Mouse (Mus musculus): ENCODE results near the gene Lmod2. TPM values are rescaled to one million over a fixed set of nuclear protein-coding genes. Genes with fewer than 3 reads are reported as not detected.
A peak's percentile ranks its signal among the peaks of the same experiment; 100 is the strongest.

Lmod2 gene
- polyA plus RNA-seq, 1 experiment = 6.4 TPM

DNA sequence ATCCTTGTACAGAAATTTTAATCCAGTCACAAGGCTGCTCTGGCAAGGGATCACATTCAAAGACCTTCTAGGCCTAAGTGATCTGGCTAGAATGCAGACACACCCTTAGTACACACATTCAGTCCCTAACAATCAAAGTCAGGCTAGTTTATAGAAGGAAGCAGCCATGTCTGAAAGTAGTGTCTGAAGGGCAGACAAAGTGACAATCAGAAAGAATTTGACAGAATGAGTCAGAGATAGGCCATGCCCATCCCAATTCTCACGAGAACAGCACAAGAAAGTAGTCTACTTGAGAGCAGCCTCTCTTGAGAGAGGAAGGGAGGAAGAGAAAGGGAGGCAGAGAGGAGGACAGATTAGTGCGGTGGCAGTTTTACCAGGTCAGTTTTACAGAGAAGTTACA, 24.5 kb downstream of the Lmod2 start:
- no peak for TF ChIP-seq POLR2A (IDR thresholded peaks at IDR 0.05; ENCODE audit: control insufficient read depth, extremely low read depth, insufficient read depth, low read length, poor library complexity)
- WGBS = 93% methylated on average over 2 of the region's 2 CpGs
- Histone ChIP-seq H3K36me3 (ENCODE audit: control insufficient read depth, insufficient read depth, low read length) (peaks cover 39% of the 10 kb centered on the region), H3K4me3 (ENCODE audit: control insufficient read depth, insufficient read depth, low read length) (no peak overlapping the region), H3K27me3 (ENCODE audit: control insufficient read depth, insufficient read depth, low read length) (no peaks in the 10 kb centered on the region), H3K4me1 (replicated peaks; ENCODE audit: control insufficient read depth, insufficient read depth, low read length) (no peaks in the 10 kb centered on the region), H3K27ac (ENCODE audit: control insufficient read depth, insufficient read depth, low read length) (no peak overlapping the region)
- no peak for DNase-seq

GRCm38 (mm10) chr6:24627586-24628030, 30.0 kb downstream of the Lmod2 start:
- TF ChIP-seq CTCF (IDR thresholded peaks at IDR 0.05; ENCODE audit: borderline replicate concordance, control insufficient read depth, extremely low read depth, insufficient read depth, low read length, poor library complexity) = no peak
- no peak for TF ChIP-seq POLR2A (IDR thresholded peaks at IDR 0.05; ENCODE audit: control insufficient read depth, extremely low read depth, insufficient read depth, low read length, poor library complexity)
- no peak overlapping the region for H3K4me3 ChIP-seq (ENCODE audit: control insufficient read depth, insufficient read depth, low read length)
- peaks cover 19% of the 10 kb centered on the region for H3K36me3 ChIP-seq (ENCODE audit: control insufficient read depth, insufficient read depth, low read length)

GRCm38 (mm10) chr6:24628499-24628898, 30.9 kb downstream of the Lmod2 start:
- 85% methylated on average over 1 of the region's 1 CpGs for WGBS
- H3K27me3 ChIP-seq (ENCODE audit: control insufficient read depth, insufficient read depth, low read length) = no peaks in the 10 kb centered on the region
- DNase-seq = no peak

More at GRCm38 (mm10) chr6:24627586-24628030, 30.0 kb downstream of the Lmod2 start:
- Histone ChIP-seq H3K27me3 (ENCODE audit: control insufficient read depth, insufficient read depth, low read length) (no peaks in the 10 kb centered on the region), H3K4me1 (replicated peaks; ENCODE audit: control insufficient read depth, insufficient read depth, low read length) (no peaks in the 10 kb centered on the region), H3K27ac (ENCODE audit: control insufficient read depth, insufficient read depth, low read length) (no peak overlapping the region)
- DNase-seq = peak; percentile 47
- WGBS = 70% methylated on average over 5 of the region's 5 CpGs

DNA sequence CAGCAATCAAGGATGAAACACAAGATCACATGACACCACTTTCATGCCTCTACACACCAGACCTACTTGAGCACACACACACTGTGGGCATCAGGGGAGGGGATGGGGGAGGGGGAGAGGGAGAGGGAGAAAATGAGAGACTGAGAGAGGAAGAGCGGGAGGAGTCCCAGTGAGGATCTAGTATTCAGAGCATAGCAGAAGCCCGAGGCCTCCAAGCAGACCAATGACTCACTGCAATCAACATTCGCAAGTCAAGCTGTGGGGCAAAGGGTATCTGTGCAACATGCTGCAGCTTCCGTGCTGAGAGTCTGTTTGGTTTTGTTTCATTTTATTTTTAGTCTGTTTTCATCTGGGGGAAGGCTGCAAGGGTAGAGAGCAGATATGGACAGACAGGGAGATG, 34.5 kb downstream of the Lmod2 start:
- Histone ChIP-seq H3K4me1 (replicated peaks; ENCODE audit: control insufficient read depth, insufficient read depth, low read length) (no peaks in the 10 kb centered on the region), H3K27ac (ENCODE audit: control insufficient read depth, insufficient read depth, low read length) (no peak overlapping the region), H3K4me3 (ENCODE audit: control insufficient read depth, insufficient read depth, low read length) (no peak overlapping the region), H3K27me3 (ENCODE audit: control insufficient read depth, insufficient read depth, low read length) (no peaks in the 10 kb centered on the region), H3K36me3 (ENCODE audit: control insufficient read depth, insufficient read depth, low read length) (peaks cover 13% of the 10 kb centered on the region)
- DNase-seq = no peak
- WGBS = 94% methylated on average over 4 of the region's 4 CpGs
- TF ChIP-seq CTCF (IDR thresholded peaks at IDR 0.05; ENCODE audit: borderline replicate concordance, control insufficient read depth, extremely low read depth, insufficient read depth, low read length, poor library complexity) (no peak), POLR2A (IDR thresholded peaks at IDR 0.05; ENCODE audit: control insufficient read depth, extremely low read depth, insufficient read depth, low read length, poor library complexity) (no peak)

More at GRCm38 (mm10) chr6:24628499-24628898, 30.9 kb downstream of the Lmod2 start:
- H3K4me1 ChIP-seq (replicated peaks; ENCODE audit: control insufficient read depth, insufficient read depth, low read length) = no peaks in the 10 kb centered on the region
- no peak overlapping the region for H3K27ac ChIP-seq (ENCODE audit: control insufficient read depth, insufficient read depth, low read length)
- TF ChIP-seq POLR2A (IDR thresholded peaks at IDR 0.05; ENCODE audit: control insufficient read depth, extremely low read depth, insufficient read depth, low read length, poor library complexity) = no peak
- no peak overlapping the region for H3K4me3 ChIP-seq (ENCODE audit: control insufficient read depth, insufficient read depth, low read length)
- H3K36me3 ChIP-seq (ENCODE audit: control insufficient read depth, insufficient read depth, low read length) = peaks cover 21% of the 10 kb centered on the region

GRCm38 (mm10) chr6:24634065-24634464, 36.5 kb downstream of the Lmod2 start:
- H3K36me3 ChIP-seq (ENCODE audit: control insufficient read depth, insufficient read depth, low read length) = peaks cover 16% of the 10 kb centered on the region
- 96% methylated on average over 3 of the region's 3 CpGs for WGBS
- H3K4me3 ChIP-seq (ENCODE audit: control insufficient read depth, insufficient read depth, low read length) = no peak overlapping the region
- no peaks in the 10 kb centered on the region; the same call in 1 of the 2 replicates for H3K4me1 ChIP-seq (replicated peaks; ENCODE audit: control insufficient read depth, insufficient read depth, low read length)
- TF ChIP-seq CTCF (IDR thresholded peaks at IDR 0.05; ENCODE audit: borderline replicate concordance, control insufficient read depth, extremely low read depth, insufficient read depth, low read length, poor library complexity) = no peak
- TF ChIP-seq POLR2A (IDR thresholded peaks at IDR 0.05; ENCODE audit: control insufficient read depth, extremely low read depth, insufficient read depth, low read length, poor library complexity) = no peak
- no peak overlapping the region for H3K27ac ChIP-seq (ENCODE audit: control insufficient read depth, insufficient read depth, low read length)
- no peaks in the 10 kb centered on the region for H3K27me3 ChIP-seq (ENCODE audit: control insufficient read depth, insufficient read depth, low read length)
- DNase-seq = no peak

DNA sequence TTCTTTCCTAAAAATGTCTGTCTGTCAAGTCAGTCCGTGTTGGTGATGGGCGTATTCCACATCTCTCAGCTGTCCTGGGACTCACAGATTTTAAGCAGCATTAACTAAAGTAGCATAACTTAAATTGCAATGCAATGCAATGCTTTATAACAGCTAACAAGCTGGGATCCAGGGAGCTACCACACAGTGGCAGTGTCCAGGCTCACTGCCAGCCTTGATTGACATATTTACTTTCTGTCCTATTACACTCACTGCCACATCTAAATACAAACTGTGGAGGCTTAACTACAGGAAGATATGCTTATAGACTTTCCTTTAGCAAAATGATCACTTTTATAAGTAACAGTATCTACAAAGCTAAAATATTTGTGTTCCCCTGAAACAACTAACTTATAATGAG, 38.3 kb downstream of the Lmod2 start:
- DNase-seq = no peak
- peaks cover 16% of the 10 kb centered on the region for H3K36me3 ChIP-seq (ENCODE audit: control insufficient read depth, insufficient read depth, low read length)
- WGBS = 95% methylated on average over 2 of the region's 2 CpGs

DNA sequence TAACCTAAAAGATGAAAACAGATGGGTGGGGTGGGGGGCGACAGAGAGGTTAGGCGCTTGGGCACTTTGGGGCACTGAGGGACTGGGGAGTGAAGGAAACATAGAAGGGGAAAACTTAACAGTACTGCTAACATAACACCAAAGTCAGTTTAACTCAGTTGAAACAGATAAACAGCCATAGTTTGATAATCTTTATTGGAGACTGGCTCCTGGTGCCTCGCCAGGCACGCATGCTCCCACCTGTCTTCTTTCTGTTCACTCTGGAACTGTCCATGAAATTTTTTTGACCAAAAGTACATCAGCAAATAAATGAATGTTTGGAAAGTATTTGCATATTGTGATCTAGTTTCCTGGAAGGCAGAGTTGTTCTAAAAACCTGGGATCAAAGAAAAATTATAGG, 43.7 kb downstream of the Lmod2 start:
- Histone ChIP-seq H3K4me1 (replicated peaks; ENCODE audit: control insufficient read depth, insufficient read depth, low read length) (no peaks in the 10 kb centered on the region; the same call in 1 of the 2 replicates), H3K36me3 (ENCODE audit: control insufficient read depth, insufficient read depth, low read length) (peaks cover 3% of the 10 kb centered on the region; the same call in 1 of the 2 replicates), H3K4me3 (ENCODE audit: control insufficient read depth, insufficient read depth, low read length) (no peak overlapping the region), H3K27ac (ENCODE audit: control insufficient read depth, insufficient read depth, low read length) (no peak overlapping the region), H3K27me3 (ENCODE audit: control insufficient read depth, insufficient read depth, low read length) (no peaks in the 10 kb centered on the region)
- WGBS = 95% methylated on average over 4 of the region's 4 CpGs
- no peak for DNase-seq
- TF ChIP-seq POLR2A (IDR thresholded peaks at IDR 0.05; ENCODE audit: control insufficient read depth, extremely low read depth, insufficient read depth, low read length, poor library complexity) (no peak), CTCF (IDR thresholded peaks at IDR 0.05; ENCODE audit: borderline replicate concordance, control insufficient read depth, extremely low read depth, insufficient read depth, low read length, poor library complexity) (no peak)

More for the DNA sequence above, 38.3 kb downstream of the Lmod2 start:
- no peak overlapping the region for H3K27ac ChIP-seq (ENCODE audit: control insufficient read depth, insufficient read depth, low read length)
- no peaks in the 10 kb centered on the region for H3K27me3 ChIP-seq (ENCODE audit: control insufficient read depth, insufficient read depth, low read length)
- no peak for TF ChIP-seq CTCF (IDR thresholded peaks at IDR 0.05; ENCODE audit: borderline replicate concordance, control insufficient read depth, extremely low read depth, insufficient read depth, low read length, poor library complexity)
- H3K4me1 ChIP-seq (replicated peaks; ENCODE audit: control insufficient read depth, insufficient read depth, low read length) = no peaks in the 10 kb centered on the region; the same call in 1 of the 2 replicates
- no peak overlapping the region for H3K4me3 ChIP-seq (ENCODE audit: control insufficient read depth, insufficient read depth, low read length)

Data from thymus, adult 2 months (tissue).